Mouse (Mus musculus) 3T3-L1 (cell line): ENCODE results near the gene Kcnq2.

Experiments used
- DNase-seq: peaks from one replicate; pipeline ENCODE4 v3.0.0-alpha.2; 2015; ENCODE audit warnings: low read depth, low spot score

The Kcnq2 gene

DNA sequence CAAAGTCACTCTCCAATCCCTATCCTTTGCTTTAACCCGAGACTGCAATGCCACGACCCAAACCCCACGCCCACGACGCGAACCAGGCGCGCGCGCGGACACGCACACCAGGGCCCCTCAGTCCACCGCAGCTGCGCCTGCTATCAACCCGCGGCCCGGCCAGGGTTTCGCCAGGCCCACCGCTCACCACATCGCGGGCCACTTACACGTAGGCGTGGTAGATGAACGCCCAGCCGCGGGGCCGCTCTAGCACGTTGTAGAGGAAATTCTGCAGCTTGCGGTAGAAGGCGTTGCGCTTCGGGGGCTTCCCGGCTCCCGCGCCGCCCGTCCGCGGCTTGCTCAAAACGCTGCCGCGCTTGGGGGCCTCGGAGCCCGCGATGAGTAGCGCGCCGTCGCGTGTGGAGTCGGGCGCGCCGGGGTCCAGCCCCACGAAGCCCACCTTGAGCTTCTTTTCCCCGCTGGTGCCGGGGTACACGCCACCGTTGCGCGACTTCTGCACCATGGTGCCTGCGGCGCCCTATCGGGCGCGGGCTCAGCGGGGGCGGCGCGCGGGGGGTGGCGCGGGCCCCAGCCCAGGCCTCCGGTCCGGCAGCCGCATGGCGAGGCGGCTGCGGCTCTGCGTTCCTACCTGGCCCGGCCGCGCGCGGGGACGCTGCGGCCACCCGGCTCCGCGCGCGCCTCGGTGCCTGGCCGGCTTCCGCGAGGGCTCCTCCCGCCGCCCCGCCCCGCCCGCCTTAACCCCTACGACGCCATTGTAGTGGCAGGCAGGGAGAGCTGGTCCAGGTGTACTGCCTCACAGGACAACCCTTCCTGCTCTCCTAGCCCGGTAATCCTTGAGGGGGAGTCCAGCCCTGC is at the start of gene Kcnq2:
TSS of gene Kcnq2 (minus strand) at position 710 of the 855 bp plus-strand sequence.
- no peak for DNase-seq

- no peak for DNase-seq
Measured at GRCm38 (mm10) chr2:181180898-181181297, 45.8 kb upstream of the Kcnq2 start.

DNA sequence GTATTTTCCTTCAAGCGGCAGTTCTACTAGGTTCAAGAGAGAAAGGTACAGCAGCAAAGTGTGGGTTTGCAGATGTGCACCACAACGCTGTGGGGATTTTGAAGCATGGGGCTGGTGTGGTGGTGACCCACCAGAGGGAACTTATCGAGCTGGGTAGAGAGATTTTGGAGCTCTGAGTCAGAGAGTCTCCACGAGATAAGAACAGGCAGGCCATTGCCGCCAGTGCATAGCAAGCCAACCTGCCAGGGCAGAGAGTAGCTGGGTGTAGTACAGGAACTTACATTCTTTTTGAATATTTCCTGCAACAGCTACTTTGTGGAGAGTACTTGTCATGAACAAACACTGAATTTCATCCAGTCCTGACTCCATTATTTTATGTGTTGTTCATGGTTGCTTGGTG is 43.4 kb upstream of the Kcnq2 start:
- DNase-seq: no peak

DNA sequence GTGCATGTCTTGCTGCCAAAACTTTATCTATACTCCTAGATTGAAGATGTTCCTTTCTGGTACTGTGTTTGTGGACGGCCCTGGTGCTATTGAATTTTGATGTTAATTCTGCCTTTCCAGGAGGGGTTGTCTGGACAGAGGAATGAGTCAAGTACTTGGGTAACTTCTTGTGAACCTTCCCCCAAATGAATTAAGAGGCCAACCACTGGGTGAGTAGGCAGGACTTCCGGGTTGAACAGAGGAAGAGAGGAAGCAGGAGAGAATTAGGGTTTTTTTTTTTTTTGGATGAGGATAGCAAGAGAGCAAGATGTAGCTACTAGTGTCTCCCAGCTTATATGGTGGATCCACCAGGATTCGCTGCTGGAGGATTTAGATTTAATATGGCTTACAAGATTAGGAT is 42.9 kb upstream of the Kcnq2 start:
- DNase-seq: no peak

- DNase-seq: no peak
Measured at GRCm38 (mm10) chr2:181174646-181175045, 39.5 kb upstream of the Kcnq2 start.

DNA sequence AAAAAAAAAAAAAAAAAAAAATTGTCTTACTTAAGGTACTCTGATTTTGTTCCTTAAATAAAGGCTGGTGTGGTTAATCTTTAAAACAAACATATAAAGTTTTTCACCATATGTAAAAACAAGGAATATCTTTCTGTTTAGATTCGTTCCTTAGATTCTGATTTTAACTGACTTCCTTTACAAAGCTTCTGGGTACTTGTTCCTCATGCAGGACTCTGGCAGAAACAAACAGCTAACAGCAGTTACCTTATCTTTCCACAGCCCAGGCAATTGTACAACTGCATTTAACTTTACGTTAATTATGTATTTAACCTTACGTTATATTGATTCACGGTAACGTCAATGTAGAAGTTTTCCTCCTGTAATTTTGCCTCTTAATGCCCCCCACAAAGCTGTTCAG is 31.4 kb upstream of the Kcnq2 start:
- DNase-seq: no peak

DNA sequence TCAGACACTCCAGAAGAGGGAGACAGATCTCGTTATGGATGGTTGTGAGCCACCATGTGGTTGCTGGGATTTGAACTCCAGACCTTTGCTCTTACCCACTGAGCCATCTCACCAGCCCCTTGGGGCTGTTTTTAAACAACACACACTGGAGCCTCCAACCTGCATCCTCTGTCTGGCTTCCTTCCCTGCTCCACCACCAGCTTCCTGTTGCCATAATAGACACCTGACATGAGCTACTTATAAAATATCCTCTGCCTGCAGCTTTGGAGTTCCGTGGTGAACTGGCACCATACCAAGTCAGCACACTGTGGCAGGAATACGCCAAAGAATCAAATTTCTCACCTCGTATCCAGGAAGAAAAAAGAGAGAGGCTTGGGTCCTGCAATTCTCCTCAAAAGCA is 25.7 kb upstream of the Kcnq2 start:
- DNase-seq: no peak

DNA sequence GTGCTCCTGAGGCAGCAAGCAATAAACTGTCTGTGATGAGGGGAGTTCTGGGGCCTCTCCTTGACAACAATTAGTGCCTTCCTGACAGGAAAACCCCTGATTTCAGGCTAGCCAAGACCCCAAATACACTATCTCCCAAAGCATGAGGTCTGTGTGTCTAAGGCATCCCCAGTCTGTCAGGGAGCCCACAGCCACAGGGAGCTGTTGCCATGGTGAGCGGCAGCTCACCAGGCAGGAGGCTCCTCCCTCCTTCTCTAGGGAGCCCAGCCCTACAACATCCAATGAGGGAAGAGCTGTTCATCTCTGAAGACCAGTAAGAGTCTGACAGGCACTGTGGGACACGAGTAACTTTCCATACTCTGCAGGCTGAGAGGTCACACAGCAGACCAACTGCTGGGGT is 24.7 kb upstream of the Kcnq2 start:
- peak; percentile 12 for DNase-seq

DNA sequence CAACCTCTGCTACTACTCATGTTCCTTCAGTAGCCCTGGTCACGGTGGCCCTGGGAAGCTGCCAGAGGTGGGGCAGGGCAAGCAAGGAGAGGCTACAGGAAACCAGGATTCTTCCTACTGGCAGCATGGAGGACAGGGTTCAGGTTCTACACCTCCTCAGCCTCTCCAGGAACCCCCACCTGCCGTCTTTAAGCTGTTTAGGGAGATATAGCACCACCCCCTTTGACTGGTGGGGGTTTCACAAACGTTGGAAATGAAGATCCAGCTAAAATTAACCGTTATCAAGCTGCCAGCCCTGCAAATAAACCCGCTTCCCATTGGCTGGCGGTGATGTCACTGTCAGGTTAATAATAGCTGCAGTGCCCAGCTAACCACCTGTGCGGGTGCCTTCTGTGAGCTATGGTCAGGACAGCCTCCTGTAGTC is 24.0 kb upstream of the Kcnq2 start:
- DNase-seq: no peak

- DNase-seq: no peak
Measured at GRCm38 (mm10) chr2:181158471-181158870, 23.4 kb upstream of the Kcnq2 start.

DNA sequence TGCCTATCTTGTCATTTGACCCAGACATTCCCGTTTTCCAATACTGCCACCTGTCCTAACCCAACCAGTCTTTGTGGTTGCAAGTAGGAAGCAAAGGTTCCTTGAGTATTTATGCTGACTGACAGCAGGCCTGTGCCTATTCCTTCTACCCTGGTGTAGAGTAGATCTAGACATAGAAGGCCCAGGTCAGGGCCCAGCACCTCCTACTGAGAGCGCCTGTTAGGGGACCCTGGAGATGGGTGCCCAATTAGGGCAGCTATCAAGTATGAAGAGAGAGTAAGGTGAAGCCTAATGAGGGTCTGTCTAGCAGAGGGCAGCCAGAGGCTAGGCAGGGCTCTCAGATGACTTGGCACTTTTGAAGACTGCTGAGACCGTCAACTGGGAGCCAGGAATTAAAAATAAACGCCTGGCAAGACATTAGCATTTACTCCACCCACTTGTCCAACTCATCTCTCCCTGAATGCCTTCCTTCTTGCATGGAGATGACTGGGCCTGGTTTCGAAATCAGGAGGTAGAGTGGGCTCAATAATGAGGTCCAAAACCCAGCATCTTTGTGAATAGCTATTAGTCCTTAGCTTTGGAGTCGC is 22.7 kb upstream of the Kcnq2 start:
- DNase-seq: no peak

GRCm38 (mm10) chr2:181157180-181157579 is 22.1 kb upstream of the Kcnq2 start:
- DNase-seq: no peak

DNA sequence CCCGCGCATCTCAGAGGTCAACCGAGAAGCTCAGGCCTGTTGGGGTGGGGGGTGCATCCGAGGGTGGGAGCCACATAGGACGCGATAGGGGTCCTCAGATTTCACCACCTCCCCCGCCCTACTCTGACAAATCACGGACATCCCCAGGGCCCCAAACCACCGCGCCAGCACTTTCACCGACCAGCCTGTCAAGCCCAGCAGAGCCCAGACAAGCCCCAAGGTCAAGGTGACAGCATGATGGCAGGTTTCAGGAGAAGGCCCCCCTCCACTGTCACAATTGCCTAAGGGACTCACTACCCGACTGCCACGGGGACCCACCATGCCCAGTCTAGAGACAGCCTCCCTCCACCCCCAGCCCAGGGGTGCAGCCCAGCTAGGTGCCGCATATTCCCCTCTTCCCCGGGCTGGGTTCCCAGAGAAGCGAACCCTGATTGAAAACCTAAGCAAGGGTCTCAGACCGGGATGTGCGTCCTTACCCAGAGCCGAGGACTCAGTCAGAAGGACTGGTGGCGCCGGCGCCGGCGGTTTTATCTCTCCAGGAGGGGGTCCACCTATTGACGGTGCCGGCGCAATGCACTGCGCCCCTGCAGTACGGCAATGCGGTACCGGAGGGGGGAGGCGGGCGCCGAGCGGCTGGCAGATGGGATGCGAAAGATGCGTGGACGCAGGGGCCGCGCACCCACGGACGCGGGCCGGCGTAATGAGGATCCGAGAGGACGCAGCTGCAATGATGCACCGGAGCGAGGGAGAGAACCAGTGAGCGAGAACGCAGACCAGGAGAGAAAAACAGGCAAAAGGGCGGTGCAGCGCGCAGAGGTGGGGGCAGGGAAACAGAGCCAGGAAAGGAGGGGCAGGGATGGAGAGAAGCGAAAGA is 21.4 kb upstream of the Kcnq2 start, which contains the start of gene Eef1a2:
TSS of gene Eef1a2 (minus strand) at position 767 of the 874 bp plus-strand sequence.
- no peak for DNase-seq

DNA sequence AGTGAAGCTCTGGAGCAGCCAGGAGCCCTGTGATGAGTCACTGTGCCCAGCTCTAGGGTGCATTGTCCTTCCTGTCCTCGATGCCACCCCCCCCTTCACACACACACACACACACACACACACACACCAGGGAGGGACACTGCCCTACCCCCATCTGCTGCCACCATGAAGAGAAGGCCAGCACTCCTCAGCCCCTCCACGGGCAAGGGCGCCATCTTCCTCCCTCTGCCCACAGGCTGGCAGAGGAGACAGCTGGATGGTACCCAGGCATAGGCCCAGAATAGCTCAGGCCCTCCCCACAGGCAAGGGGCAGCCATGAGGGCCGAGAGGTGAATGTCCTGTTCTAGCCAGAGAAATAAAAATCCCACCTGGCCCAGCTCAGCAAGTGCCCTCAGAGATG is 20.7 kb upstream of the Kcnq2 start:
- no peak for DNase-seq

DNA sequence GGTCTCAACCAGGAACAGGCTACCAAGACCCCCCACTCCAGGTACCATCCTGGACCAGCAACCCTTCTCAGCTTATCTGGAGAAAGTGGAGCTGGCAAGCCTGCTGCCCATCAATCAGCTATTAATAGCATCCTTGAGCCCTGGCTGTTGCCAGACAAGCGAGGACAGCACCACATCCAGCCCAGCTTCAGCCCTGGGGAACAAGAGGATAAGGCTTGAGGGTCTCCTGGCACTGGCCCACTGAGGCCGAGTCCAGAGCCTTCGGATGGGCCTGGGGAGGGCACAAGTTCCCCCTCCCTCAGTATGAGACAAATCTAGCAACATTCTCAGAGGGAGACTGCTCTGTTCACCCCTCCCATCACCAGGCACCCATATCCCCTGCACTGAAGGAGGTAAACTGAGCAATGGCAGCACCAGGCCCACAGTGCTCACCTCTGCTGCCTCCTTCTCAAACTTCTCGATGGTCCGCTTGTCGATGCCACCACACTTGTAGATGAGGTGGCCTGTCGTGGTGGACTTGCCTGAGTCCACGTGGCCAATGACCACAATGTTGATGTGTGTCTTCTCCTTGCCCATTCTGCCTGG is 19.8 kb upstream of the Kcnq2 start:
- DNase-seq: no peak

DNA sequence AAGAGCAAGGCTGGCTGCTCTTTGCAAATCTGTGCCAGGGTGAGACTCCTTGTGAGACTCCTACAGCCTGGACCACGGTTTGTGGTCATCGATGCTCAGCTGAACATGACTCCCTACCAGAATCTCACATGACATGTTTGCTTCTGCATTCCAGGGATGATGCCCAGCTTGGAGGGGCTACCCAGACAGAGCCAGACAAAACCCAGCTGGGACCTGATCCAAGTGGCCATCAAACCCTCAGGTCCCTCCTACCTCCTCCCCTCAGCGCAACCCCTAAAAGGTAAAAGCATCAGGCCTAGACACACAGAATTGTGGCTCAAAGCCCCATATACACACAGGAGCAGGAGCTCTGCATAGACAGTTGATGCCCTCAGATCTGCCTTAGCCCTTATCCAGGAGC is 19.3 kb upstream of the Kcnq2 start:
- no peak for DNase-seq

DNA sequence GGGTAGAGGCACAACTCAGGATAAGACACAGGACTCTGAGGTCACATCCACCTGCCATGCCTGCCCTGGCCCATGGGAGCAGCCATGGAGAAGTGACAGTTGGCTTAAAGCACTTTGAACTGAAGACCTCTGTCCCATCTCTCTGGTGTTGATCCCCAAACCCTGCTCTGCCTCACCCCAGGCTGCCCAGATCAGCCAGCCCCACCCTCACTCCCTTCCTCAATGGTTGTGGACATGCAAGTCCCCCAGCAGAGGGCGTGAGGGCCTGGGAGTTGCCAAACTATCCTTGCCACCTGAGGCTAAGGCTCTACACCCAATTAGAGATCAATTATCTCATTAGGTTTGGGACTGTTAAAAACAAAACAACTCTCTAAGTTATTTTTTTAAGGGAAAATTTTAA is 18.7 kb upstream of the Kcnq2 start:
- DNase-seq: no peak

GRCm38 (mm10) chr2:181153131-181153530 is 18.0 kb upstream of the Kcnq2 start:
- DNase-seq: no peak

DNA sequence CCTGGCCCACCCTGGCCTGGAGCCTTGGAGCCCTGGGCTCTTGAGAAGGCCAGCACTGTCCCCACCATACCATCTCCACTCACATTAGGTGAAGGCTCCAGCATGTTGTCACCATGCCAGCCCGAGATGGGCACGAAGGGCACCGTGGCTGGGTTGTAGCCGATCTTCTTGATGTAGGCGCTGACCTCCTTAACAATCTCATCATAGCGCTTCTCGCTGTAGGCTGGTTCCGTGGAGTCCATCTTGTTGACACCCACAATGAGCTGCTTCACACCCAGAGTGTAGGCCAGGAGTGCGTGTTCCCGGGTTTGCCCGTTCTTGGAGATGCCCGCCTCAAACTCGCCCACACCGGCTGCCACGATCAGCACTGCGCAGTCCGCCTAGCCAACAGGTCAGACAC is 17.6 kb upstream of the Kcnq2 start:
- no peak for DNase-seq

DNA sequence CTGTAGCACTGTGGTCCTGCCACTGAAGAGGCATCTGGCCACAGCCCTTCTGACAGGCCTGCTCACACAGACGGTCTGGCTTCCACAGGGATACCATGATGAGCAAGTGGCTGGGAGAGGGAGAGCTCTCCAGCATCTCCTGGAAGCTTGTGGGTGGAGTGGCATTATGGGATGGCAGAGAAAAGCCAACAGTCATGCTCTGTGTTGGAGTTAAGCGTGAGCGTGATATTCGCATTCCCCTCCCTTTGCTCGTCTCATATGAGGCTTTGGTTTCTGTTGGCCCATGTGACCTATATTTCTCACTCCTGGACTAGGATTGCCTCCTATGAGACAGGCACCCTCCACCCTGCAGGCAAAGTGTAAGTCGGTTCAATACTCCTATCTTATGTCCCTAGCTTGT is 15.2 kb upstream of the Kcnq2 start:
- DNase-seq: no peak

- no peak for DNase-seq
Measured at GRCm38 (mm10) chr2:181148318-181148955, 13.3 kb upstream of the Kcnq2 start.
